Mouse (Mus musculus): Measurements from ENCODE around the gene Taf1d. TPM values are rescaled to one million over a fixed set of nuclear protein-coding genes. Genes with fewer than 3 reads are reported as not detected.
A peak's percentile ranks its signal among the peaks of the same experiment; 100 is the strongest.
"Not testable (repeated sequence)": the region's sequence is repeated elsewhere in the genome, so short reads cannot be mapped to it uniquely, and the experiment has no call there.

Taf1d gene
- polyA plus RNA-seq, 1 experiment from 2014 or later: 34.9 TPM

DNA sequence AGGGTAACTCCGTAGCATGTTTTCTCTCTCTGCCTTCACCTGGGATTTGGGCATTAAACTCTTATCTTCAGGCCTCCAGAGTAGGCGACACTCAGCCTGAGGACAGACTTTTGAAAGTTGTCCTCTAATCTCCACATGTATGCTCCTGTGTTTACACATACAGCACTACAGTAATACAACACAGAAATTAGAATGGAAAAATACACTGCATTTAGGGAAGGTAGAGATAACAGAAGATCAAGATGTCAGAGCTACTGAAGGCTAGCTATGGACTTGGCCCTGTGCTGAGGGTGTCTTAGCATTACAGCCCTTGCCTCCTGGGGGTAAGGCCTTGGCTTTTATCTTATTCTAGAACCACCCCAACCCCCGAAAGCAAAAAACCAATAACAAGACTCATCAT lies 17.6 kb upstream of the Taf1d start:
- Histone ChIP-seq H3K27ac (ENCODE audit: low read length) (no peak overlapping the region), H3K4me1 (ENCODE audit: insufficient read depth, low read depth, low read length) (no peaks in the 10 kb centered on the region), H3K9ac (replicated peaks; ENCODE audit: low read depth) (no peak overlapping the region), H3K27me3 (replicated peaks; ENCODE audit: insufficient read depth, low read length) (no peaks in the 10 kb centered on the region), H3K36me3 (ENCODE audit: insufficient read depth, low read length) (peaks cover 10% of the 10 kb centered on the region; the same call in 1 of the 2 replicates), H3K9me3 (ENCODE audit: low read length) (no peaks in the 10 kb centered on the region), H3K4me3 (ENCODE audit: low read depth, low read length) (no peak overlapping the region), H3K4me2 (replicated peaks; ENCODE audit: low read depth, low read length) (no peak overlapping the region)
- DNase-seq (ENCODE audit: low spot score) (no peak), ATAC-seq (no peak)
- WGBS: 87% methylated on average over 3 of the region's 3 CpGs
- no peak for TF ChIP-seq EP300 (IDR thresholded peaks at IDR 0.05)
- TF ChIP-seq CTCF (IDR thresholded peaks at IDR 0.05): no peak

- Histone ChIP-seq H3K36me3 (ENCODE audit: insufficient read depth, low read length) (peaks cover 10% of the 10 kb centered on the region; the same call in 1 of the 2 replicates), H3K4me3 (ENCODE audit: low read depth, low read length) (no peak overlapping the region), H3K4me1 (ENCODE audit: insufficient read depth, low read depth, low read length) (no peaks in the 10 kb centered on the region), H3K9ac (replicated peaks; ENCODE audit: low read depth) (no peak overlapping the region), H3K27me3 (replicated peaks; ENCODE audit: insufficient read depth, low read length) (no peaks in the 10 kb centered on the region), H3K9me3 (ENCODE audit: low read length) (no peaks in the 10 kb centered on the region), H3K4me2 (replicated peaks; ENCODE audit: low read depth, low read length) (no peak overlapping the region), H3K27ac (ENCODE audit: low read length) (no peak overlapping the region)
- 76% methylated on average over 6 of the region's 6 CpGs for WGBS
- no peak for ATAC-seq
- TF ChIP-seq EP300 (IDR thresholded peaks at IDR 0.05) (no peak), CTCF (IDR thresholded peaks at IDR 0.05) (no peak)
- no peak for DNase-seq (ENCODE audit: low spot score)
Measured at GRCm38 (mm10) chr9:15289251-15289650, 16.8 kb upstream of the Taf1d start.

- DNase-seq (ENCODE audit: low spot score) (no peak), ATAC-seq (no peak)
- no peaks in the 10 kb centered on the region for H3K9me3 ChIP-seq (ENCODE audit: low read length)
- H3K4me3 ChIP-seq (ENCODE audit: low read depth, low read length): no peak overlapping the region
- no peaks in the 10 kb centered on the region for H3K27me3 ChIP-seq (replicated peaks; ENCODE audit: insufficient read depth, low read length)
- H3K9ac ChIP-seq (replicated peaks; ENCODE audit: low read depth): no peak overlapping the region
- no peaks in the 10 kb centered on the region for H3K36me3 ChIP-seq (ENCODE audit: insufficient read depth, low read length)
- WGBS: 86% methylated on average over 7 of the region's 7 CpGs
- TF ChIP-seq EP300 (IDR thresholded peaks at IDR 0.05): no peak
- TF ChIP-seq CTCF (IDR thresholded peaks at IDR 0.05): no peak
- peaks cover 6% of the 10 kb centered on the region; the same call in 1 of the 2 replicates for H3K4me1 ChIP-seq (ENCODE audit: insufficient read depth, low read depth, low read length)
- no peak overlapping the region for H3K27ac ChIP-seq (ENCODE audit: low read length)
- H3K4me2 ChIP-seq (replicated peaks; ENCODE audit: low read depth, low read length): no peak overlapping the region
Measured at GRCm38 (mm10) chr9:15297112-15297511, 8.9 kb upstream of the Taf1d start.

- ATAC-seq (no peak), DNase-seq (ENCODE audit: low spot score) (no peak)
- no peak overlapping the region for H3K4me2 ChIP-seq (replicated peaks; ENCODE audit: low read depth, low read length)
- H3K36me3 ChIP-seq (ENCODE audit: insufficient read depth, low read length): no peaks in the 10 kb centered on the region
- no peaks in the 10 kb centered on the region for H3K9me3 ChIP-seq (ENCODE audit: low read length)
- H3K4me1 ChIP-seq (ENCODE audit: insufficient read depth, low read depth, low read length): peaks cover 6% of the 10 kb centered on the region; the same call in 1 of the 2 replicates
- TF ChIP-seq CTCF (IDR thresholded peaks at IDR 0.05) (no peak), EP300 (IDR thresholded peaks at IDR 0.05) (no peak)
- WGBS: 37% methylated on average over 2 of the region's 2 CpGs
- no peak overlapping the region for H3K27ac ChIP-seq (ENCODE audit: low read length)
- no peak overlapping the region for H3K4me3 ChIP-seq (ENCODE audit: low read depth, low read length)
- no peak overlapping the region for H3K9ac ChIP-seq (replicated peaks; ENCODE audit: low read depth)
- no peaks in the 10 kb centered on the region for H3K27me3 ChIP-seq (replicated peaks; ENCODE audit: insufficient read depth, low read length)
Measured at GRCm38 (mm10) chr9:15298451-15298850, 7.6 kb upstream of the Taf1d start.

- WGBS: 87% methylated on average over 5 of the region's 5 CpGs
- Histone ChIP-seq H3K9ac (replicated peaks; ENCODE audit: low read depth) (no peak overlapping the region), H3K27me3 (replicated peaks; ENCODE audit: insufficient read depth, low read length) (no peaks in the 10 kb centered on the region), H3K4me1 (ENCODE audit: insufficient read depth, low read depth, low read length) (peaks cover 8% of the 10 kb centered on the region; the same call in 1 of the 2 replicates), H3K4me3 (ENCODE audit: low read depth, low read length) (no peak overlapping the region), H3K36me3 (ENCODE audit: insufficient read depth, low read length) (no peaks in the 10 kb centered on the region), H3K4me2 (replicated peaks; ENCODE audit: low read depth, low read length) (no peak overlapping the region), H3K27ac (ENCODE audit: low read length) (no peak overlapping the region), H3K9me3 (ENCODE audit: low read length) (no peaks in the 10 kb centered on the region)
- DNase-seq (ENCODE audit: low spot score) (no peak), ATAC-seq (no peak)
- TF ChIP-seq CTCF (IDR thresholded peaks at IDR 0.05): no peak
- TF ChIP-seq EP300 (IDR thresholded peaks at IDR 0.05): no peak
Measured at GRCm38 (mm10) chr9:15300056-15300455, 6.0 kb upstream of the Taf1d start.

DNA sequence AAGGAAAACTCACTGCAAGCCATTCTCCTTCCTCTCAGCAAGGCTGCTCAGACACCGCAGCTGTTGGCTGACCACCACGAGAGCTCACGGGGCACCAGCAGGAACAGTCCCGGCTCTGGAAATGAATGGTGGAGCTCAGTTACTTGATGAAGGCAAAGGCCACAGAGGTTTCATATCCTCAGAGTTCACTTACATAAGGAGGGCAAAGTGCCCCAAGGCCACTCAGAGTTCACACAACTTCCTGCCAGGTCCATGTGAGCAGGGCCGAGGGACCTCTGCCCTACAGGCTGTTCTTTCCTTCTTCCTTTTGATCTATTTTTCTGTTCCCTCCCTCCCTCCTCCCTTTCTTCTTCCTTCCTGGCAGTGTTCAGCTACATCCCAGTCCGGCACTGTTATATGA lies 4.6 kb upstream of the Taf1d start:
- TF ChIP-seq EP300 (IDR thresholded peaks at IDR 0.05) (no peak), CTCF (IDR thresholded peaks at IDR 0.05) (no peak)
- peak overlapping the region; percentile 49 for H3K4me2 ChIP-seq (replicated peaks; ENCODE audit: low read depth, low read length)
- no peaks in the 10 kb centered on the region for H3K9me3 ChIP-seq (ENCODE audit: low read length)
- no peaks in the 10 kb centered on the region for H3K27me3 ChIP-seq (replicated peaks; ENCODE audit: insufficient read depth, low read length)
- H3K4me1 ChIP-seq (ENCODE audit: insufficient read depth, low read depth, low read length): peaks cover 9% of the 10 kb centered on the region; the same call in 1 of the 2 replicates
- peak overlapping the region; percentile 6 for H3K9ac ChIP-seq (replicated peaks; ENCODE audit: low read depth)
- 2% methylated on average over 6 of the region's 6 CpGs for WGBS
- DNase-seq (ENCODE audit: low spot score): peak; percentile 76
- H3K27ac ChIP-seq (ENCODE audit: low read length): peak overlapping the region; percentile 75
- no peaks in the 10 kb centered on the region for H3K36me3 ChIP-seq (ENCODE audit: insufficient read depth, low read length)
- peak; percentile 24 for ATAC-seq
- H3K4me3 ChIP-seq (ENCODE audit: low read depth, low read length): no peak overlapping the region

DNA sequence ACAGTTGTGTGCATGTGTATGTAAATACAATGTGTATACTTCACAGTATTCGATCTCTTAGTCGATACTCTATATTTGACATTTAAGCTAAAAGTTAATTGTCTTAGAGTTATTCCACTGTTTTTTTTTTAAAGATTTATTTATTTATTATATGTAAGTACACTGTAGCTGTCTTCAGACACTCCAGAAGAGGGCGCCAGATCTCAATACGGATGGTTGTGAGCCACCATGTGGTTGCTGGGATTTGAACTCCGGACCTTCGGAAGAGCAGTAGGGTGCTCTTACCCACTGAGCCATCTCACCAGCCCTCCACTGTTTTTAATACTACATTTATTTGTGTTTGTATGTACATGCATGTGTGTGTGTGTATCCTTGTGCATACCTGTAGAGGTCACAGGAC lies 4.0 kb upstream of the Taf1d start:
- WGBS: 70% methylated on average over 6 of the region's 6 CpGs
- not testable (repeated sequence) for H3K4me2 ChIP-seq (replicated peaks; ENCODE audit: low read depth, low read length); H3K9ac ChIP-seq (replicated peaks; ENCODE audit: low read depth); H3K27me3 ChIP-seq (replicated peaks; ENCODE audit: insufficient read depth, low read length); H3K4me3 ChIP-seq (ENCODE audit: low read depth, low read length); DNase-seq (ENCODE audit: low spot score); H3K36me3 ChIP-seq (ENCODE audit: insufficient read depth, low read length); H3K9me3 ChIP-seq (ENCODE audit: low read length); ATAC-seq; H3K4me1 ChIP-seq (ENCODE audit: insufficient read depth, low read depth, low read length)
- TF ChIP-seq CTCF (IDR thresholded peaks at IDR 0.05): peak; percentile 39
- H3K27ac ChIP-seq (ENCODE audit: low read length): 0 out of 2 replicates have a peak overlapping the region, but pooled peaks have one; percentile 75

Data from lung, postnatal 0 days (tissue).